Mouse (Mus musculus) spleen, adult 2 months (tissue): ENCODE data around the gene Aip.

Source experiments
- CTCF ChIP-seq: fragments of 200-500 bp; IDR thresholded peaks from 2 replicates; pipeline ENCODE4 v1.5.1; 2011; ENCODE audit warnings: mild to moderate bottlenecking, inconsistent platforms; ENCODE audit not compliant: insufficient read depth, insufficient read length, insufficient replicate concordance; ENCODE audit errors: extremely low read depth
- POLR2A ChIP-seq: fragments of 200-500 bp; IDR thresholded peaks from 2 replicates; pipeline ENCODE4 v1.6.1; 2011; ENCODE audit warnings: low read depth, low read length, inconsistent platforms

DNA sequence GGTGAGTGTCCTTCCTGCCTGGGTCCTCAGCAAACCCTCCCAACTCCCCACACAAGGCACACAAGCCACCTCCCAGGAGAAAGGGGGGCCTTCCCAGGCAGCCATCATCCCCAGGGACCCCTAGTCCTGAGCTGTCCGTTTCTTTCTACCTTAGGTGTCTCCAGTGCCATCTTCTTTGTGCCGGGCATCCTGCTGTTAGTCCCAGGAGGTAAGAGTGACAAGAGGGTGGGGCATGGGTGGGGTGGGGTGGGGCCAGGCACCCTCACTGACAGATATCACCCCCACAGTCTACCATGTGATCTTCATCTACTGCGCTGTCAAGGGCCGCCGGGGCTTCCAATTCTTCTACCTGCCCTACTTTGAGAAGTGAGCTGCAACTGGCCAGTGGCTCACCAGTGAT, 5.4 kb upstream of the Aip start:
- TF ChIP-seq POLR2A: no peak
- TF ChIP-seq CTCF: no peak
